Mouse (Mus musculus): ENCODE results near the gene Lrch4. TPM values are rescaled to one million over a fixed set of nuclear protein-coding genes. Genes with fewer than 3 reads are reported as not detected.

Gene Lrch4
- 39.5 and 51.8 TPM in 2 replicates for polyA plus RNA-seq (2015; fragmentation: Nextera tagmentation; extraction: Ambion mirVana)

GRCm38 (mm10) chr5:137628498-137629305, at the start of gene Lrch4, which contains the start of the genes Fbxo24 and Gm20605:
Gene Lrch4 (plus strand): TSS chr5:137629121.
Gene Fbxo24 (minus strand): TSS chr5:137629002.
Gene Gm20605 (plus strand): TSS chr5:137629175.
- peak within 1 kb of the TSS; percentile 83 for H3K4me3 ChIP-seq (ENCODE audit: low read length)
- H3K9ac ChIP-seq (replicated peaks; ENCODE audit: low read length): peak within 1 kb of the TSS; percentile 85
- WGBS: under 1% methylated on average over 46 of the region's 46 CpGs
- ATAC-seq (ENCODE audit: low FRiP score, low TSS enrichment): peak; percentile 97
- no peaks in the 10 kb centered on the region for H3K27me3 ChIP-seq (ENCODE audit: insufficient read depth, low read length)
- H3K9me3 ChIP-seq (ENCODE audit: low read length): no peaks in the 10 kb centered on the region
- H3K4me2 ChIP-seq (replicated peaks; ENCODE audit: low read depth, low read length): peak within 1 kb of the TSS; percentile 89
- peaks cover 39% of the 10 kb centered on the region for H3K4me1 ChIP-seq (ENCODE audit: insufficient read depth, low read length)
- peaks cover 6% of the 10 kb centered on the region; the same call in 1 of the 2 replicates for H3K36me3 ChIP-seq (ENCODE audit: insufficient read depth, low read length)
- H3K27ac ChIP-seq (ENCODE audit: low read length): peak within 1 kb of the TSS; percentile 98

DNA sequence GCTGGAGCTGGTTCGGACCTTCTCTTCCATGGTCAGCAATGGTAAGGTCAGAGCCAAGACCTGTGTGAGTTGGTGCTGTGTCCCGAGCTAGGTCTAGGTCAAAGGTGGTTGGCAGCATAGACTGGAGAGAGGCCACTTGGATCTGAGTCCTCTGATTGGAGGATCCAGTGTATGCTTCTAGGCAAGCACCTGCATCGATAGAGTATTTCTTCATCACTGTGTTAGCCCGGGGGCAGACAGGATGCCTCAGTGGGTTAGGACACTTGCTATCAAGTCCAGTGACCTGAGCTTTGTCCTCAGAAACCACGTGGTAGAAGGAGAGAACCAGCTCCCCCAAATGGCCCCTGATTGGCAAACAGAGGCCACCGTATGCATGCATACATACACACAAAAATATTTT, 48.7 kb upstream of the Lrch4 start:
- H3K9ac ChIP-seq (replicated peaks; ENCODE audit: low read length): no peak overlapping the region
- H3K9me3 ChIP-seq (ENCODE audit: low read length): no peaks in the 10 kb centered on the region
- no peak overlapping the region for H3K27ac ChIP-seq (ENCODE audit: low read length)
- no peak overlapping the region for H3K4me3 ChIP-seq (ENCODE audit: low read length)
- H3K36me3 ChIP-seq (ENCODE audit: insufficient read depth, low read length): no peaks in the 10 kb centered on the region
- ATAC-seq (ENCODE audit: low FRiP score, low TSS enrichment): no peak
- H3K27me3 ChIP-seq (ENCODE audit: insufficient read depth, low read length): peaks cover 12% of the 10 kb centered on the region; the same call in 1 of the 2 replicates
- H3K4me1 ChIP-seq (ENCODE audit: insufficient read depth, low read length): peaks cover 9% of the 10 kb centered on the region; the same call in 1 of the 2 replicates
- 80% methylated on average over 6 of the region's 6 CpGs for WGBS
- no peak overlapping the region for H3K4me2 ChIP-seq (replicated peaks; ENCODE audit: low read depth, low read length)

GRCm38 (mm10) chr5:137582702-137583101, 46.2 kb upstream of the Lrch4 start:
- no peak for ATAC-seq (ENCODE audit: low FRiP score, low TSS enrichment)
- no peak overlapping the region for H3K4me2 ChIP-seq (replicated peaks; ENCODE audit: low read depth, low read length)

GRCm38 (mm10) chr5:137583670-137584169, 45.2 kb upstream of the Lrch4 start:
- H3K4me1 ChIP-seq (ENCODE audit: insufficient read depth, low read length): peaks cover 9% of the 10 kb centered on the region; the same call in 1 of the 2 replicates
- H3K4me3 ChIP-seq (ENCODE audit: low read length): peak overlapping the region; percentile 43
- no peak overlapping the region for H3K27ac ChIP-seq (ENCODE audit: low read length)
- 0 out of 2 replicates have a peak, but pooled peaks have one; percentile 13 for ATAC-seq (ENCODE audit: low FRiP score, low TSS enrichment)
- peak overlapping the region; percentile 58 for H3K4me2 ChIP-seq (replicated peaks; ENCODE audit: low read depth, low read length)
- no peaks in the 10 kb centered on the region for H3K36me3 ChIP-seq (ENCODE audit: insufficient read depth, low read length)
- H3K27me3 ChIP-seq (ENCODE audit: insufficient read depth, low read length): peaks cover 12% of the 10 kb centered on the region; the same call in 1 of the 2 replicates
- H3K9me3 ChIP-seq (ENCODE audit: low read length): 0 out of 2 replicates have a peak, but pooled peaks cover 4% of the 10 kb centered on the region
- peak overlapping the region; percentile 59 for H3K9ac ChIP-seq (replicated peaks; ENCODE audit: low read length)
- 9% methylated on average over 27 of the region's 27 CpGs for WGBS

More at GRCm38 (mm10) chr5:137582702-137583101, 46.2 kb upstream of the Lrch4 start:
- H3K9me3 ChIP-seq (ENCODE audit: low read length): 0 out of 2 replicates have a peak, but pooled peaks cover 3% of the 10 kb centered on the region
- H3K27ac ChIP-seq (ENCODE audit: low read length): no peak overlapping the region
- no peak overlapping the region for H3K4me3 ChIP-seq (ENCODE audit: low read length)
- H3K9ac ChIP-seq (replicated peaks; ENCODE audit: low read length): no peak overlapping the region
- H3K36me3 ChIP-seq (ENCODE audit: insufficient read depth, low read length): no peaks in the 10 kb centered on the region
- 35% methylated on average over 8 of the region's 8 CpGs for WGBS
- peaks cover 9% of the 10 kb centered on the region; the same call in 1 of the 2 replicates for H3K4me1 ChIP-seq (ENCODE audit: insufficient read depth, low read length)
- H3K27me3 ChIP-seq (ENCODE audit: insufficient read depth, low read length): peaks cover 12% of the 10 kb centered on the region; the same call in 1 of the 2 replicates

GRCm38 (mm10) chr5:137584976-137585375, 43.9 kb upstream of the Lrch4 start:
- H3K9ac ChIP-seq (replicated peaks; ENCODE audit: low read length): no peak overlapping the region
- 0 out of 2 replicates have a peak, but pooled peaks cover 4% of the 10 kb centered on the region for H3K9me3 ChIP-seq (ENCODE audit: low read length)
- H3K4me2 ChIP-seq (replicated peaks; ENCODE audit: low read depth, low read length): no peak overlapping the region
- H3K4me3 ChIP-seq (ENCODE audit: low read length): no peak overlapping the region
- H3K27ac ChIP-seq (ENCODE audit: low read length): no peak overlapping the region
- peaks cover 9% of the 10 kb centered on the region; the same call in 1 of the 2 replicates for H3K4me1 ChIP-seq (ENCODE audit: insufficient read depth, low read length)
- no peaks in the 10 kb centered on the region for H3K36me3 ChIP-seq (ENCODE audit: insufficient read depth, low read length)
- WGBS: 35% methylated on average over 8 of the region's 8 CpGs
- no peak for ATAC-seq (ENCODE audit: low FRiP score, low TSS enrichment)
- H3K27me3 ChIP-seq (ENCODE audit: insufficient read depth, low read length): peaks cover 12% of the 10 kb centered on the region; the same call in 1 of the 2 replicates

DNA sequence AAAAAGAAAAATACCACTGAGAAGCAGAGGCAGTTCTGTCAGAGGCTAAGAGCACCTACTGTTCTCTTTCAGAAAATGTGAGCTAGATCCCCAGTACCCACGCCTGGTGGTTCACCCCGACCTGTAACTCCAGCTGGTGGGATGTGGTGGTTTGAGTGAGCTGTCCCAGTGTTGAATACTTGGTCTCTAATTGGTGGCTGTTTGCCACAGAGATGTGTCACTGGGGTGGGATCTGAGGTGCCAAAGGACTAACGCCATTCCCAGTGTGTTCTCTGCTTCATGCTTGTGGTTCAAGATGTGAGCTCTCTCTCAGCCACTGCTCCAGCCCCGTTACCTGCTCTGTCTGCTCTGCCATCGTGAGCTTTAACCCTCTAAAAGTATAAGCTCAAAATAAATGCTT, 38.4 kb upstream of the Lrch4 start:
- WGBS: 72% methylated on average over 5 of the region's 5 CpGs
- Histone ChIP-seq H3K9me3 (ENCODE audit: low read length) (0 out of 2 replicates have a peak, but pooled peaks cover 4% of the 10 kb centered on the region), H3K4me1 (ENCODE audit: insufficient read depth, low read length) (no peaks in the 10 kb centered on the region), H3K36me3 (ENCODE audit: insufficient read depth, low read length) (no peaks in the 10 kb centered on the region), H3K27me3 (ENCODE audit: insufficient read depth, low read length) (no peaks in the 10 kb centered on the region), H3K4me3 (ENCODE audit: low read length) (no peak overlapping the region), H3K4me2 (replicated peaks; ENCODE audit: low read depth, low read length) (no peak overlapping the region), H3K9ac (replicated peaks; ENCODE audit: low read length) (no peak overlapping the region), H3K27ac (ENCODE audit: low read length) (no peak overlapping the region)
- no peak for ATAC-seq (ENCODE audit: low FRiP score, low TSS enrichment)

- Histone ChIP-seq H3K4me1 (ENCODE audit: insufficient read depth, low read length) (peaks cover 15% of the 10 kb centered on the region; the same call in 1 of the 2 replicates), H3K4me2 (replicated peaks; ENCODE audit: low read depth, low read length) (no peak overlapping the region), H3K27me3 (ENCODE audit: insufficient read depth, low read length) (no peaks in the 10 kb centered on the region), H3K9ac (replicated peaks; ENCODE audit: low read length) (no peak overlapping the region), H3K4me3 (ENCODE audit: low read length) (no peak overlapping the region), H3K27ac (ENCODE audit: low read length) (no peak overlapping the region), H3K9me3 (ENCODE audit: low read length) (no peaks in the 10 kb centered on the region), H3K36me3 (ENCODE audit: insufficient read depth, low read length) (no peaks in the 10 kb centered on the region)
- WGBS: 83% methylated on average over 7 of the region's 7 CpGs
- ATAC-seq (ENCODE audit: low FRiP score, low TSS enrichment): no peak
Observed at GRCm38 (mm10) chr5:137595921-137596320, 33.0 kb upstream of the Lrch4 start.

DNA sequence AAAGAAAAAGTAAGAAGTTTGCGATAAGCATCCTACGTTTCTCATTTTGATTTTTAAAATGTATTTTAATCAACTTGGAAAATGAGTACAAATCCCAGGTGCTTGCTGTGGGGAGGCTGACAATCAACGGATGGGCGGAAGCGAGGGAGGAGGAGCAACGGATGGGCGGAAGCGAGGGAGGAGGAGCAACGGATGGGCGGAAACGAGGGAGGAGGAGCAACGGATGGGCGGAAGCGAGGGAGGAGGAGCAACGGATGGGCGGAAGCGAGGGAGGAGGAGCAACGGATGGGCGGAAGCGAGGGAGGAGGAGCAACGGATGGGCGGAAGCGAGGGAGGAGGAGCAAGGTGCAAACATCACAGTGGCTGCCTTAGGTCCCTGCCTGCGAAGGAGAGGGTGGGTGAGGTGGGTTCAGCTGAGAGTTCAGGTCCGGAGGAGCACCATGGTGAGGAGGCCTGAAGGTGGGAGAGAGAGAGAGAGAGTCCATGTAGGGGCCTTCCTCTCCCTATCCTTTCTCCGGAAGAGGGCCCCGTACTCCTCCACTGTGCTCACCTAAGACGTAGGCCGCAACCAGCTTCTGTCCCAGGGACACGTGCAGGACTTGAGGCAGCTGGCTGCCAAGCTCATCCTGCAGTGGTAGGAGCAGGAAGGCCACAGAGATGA, 32.2 kb upstream of the Lrch4 start:
- ATAC-seq (ENCODE audit: low FRiP score, low TSS enrichment): no peak
- Histone ChIP-seq H3K27me3 (ENCODE audit: insufficient read depth, low read length) (no peaks in the 10 kb centered on the region), H3K9ac (replicated peaks; ENCODE audit: low read length) (peak overlapping the region; percentile 55), H3K36me3 (ENCODE audit: insufficient read depth, low read length) (no peaks in the 10 kb centered on the region), H3K27ac (ENCODE audit: low read length) (peak overlapping the region; percentile 43; the same call in 1 of the 2 replicates), H3K4me2 (replicated peaks; ENCODE audit: low read depth, low read length) (peak overlapping the region; percentile 45), H3K9me3 (ENCODE audit: low read length) (no peaks in the 10 kb centered on the region), H3K4me3 (ENCODE audit: low read length) (peak overlapping the region; percentile 28), H3K4me1 (ENCODE audit: insufficient read depth, low read length) (peaks cover 15% of the 10 kb centered on the region; the same call in 1 of the 2 replicates)
- WGBS: 34% methylated on average over 24 of the region's 30 CpGs

DNA sequence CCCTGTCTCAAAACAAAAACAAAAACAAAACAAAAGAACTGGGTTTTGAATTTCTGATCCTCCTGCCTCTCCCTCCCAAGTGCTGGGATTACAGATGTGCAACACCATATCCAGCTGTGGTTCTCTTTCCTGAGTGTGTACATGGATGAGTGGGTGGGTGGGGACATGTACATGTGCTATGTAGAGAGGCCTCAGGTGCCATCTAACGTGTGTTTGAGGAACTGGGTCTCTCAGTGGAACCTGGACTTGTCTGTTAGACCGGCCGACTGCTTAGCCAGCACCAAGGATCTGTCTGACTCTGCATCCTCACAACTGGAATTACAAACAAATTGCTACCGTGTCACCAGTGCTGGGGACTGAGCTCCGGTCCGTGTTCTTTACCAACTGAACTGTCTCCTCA, 31.3 kb upstream of the Lrch4 start:
- Histone ChIP-seq H3K4me3 (ENCODE audit: low read length) (no peak overlapping the region), H3K27ac (ENCODE audit: low read length) (no peak overlapping the region), H3K27me3 (ENCODE audit: insufficient read depth, low read length) (no peaks in the 10 kb centered on the region), H3K4me1 (ENCODE audit: insufficient read depth, low read length) (peaks cover 20% of the 10 kb centered on the region; the same call in 1 of the 2 replicates), H3K9me3 (ENCODE audit: low read length) (no peaks in the 10 kb centered on the region), H3K36me3 (ENCODE audit: insufficient read depth, low read length) (no peaks in the 10 kb centered on the region), H3K9ac (replicated peaks; ENCODE audit: low read length) (no peak overlapping the region), H3K4me2 (replicated peaks; ENCODE audit: low read depth, low read length) (no peak overlapping the region)
- WGBS: 94% methylated on average over 6 of the region's 6 CpGs
- ATAC-seq (ENCODE audit: low FRiP score, low TSS enrichment): no peak

Measured in kidney, embryonic 16.5 days (tissue).